Mouse (Mus musculus): ENCODE data around the gene Ccnjl. TPM values are rescaled to one million over a fixed set of nuclear protein-coding genes. Genes with fewer than 3 reads are reported as not detected.

The Ccnjl gene
- polyA plus RNA-seq, 1 experiment from 2014 or later = 32.9 TPM

DNA sequence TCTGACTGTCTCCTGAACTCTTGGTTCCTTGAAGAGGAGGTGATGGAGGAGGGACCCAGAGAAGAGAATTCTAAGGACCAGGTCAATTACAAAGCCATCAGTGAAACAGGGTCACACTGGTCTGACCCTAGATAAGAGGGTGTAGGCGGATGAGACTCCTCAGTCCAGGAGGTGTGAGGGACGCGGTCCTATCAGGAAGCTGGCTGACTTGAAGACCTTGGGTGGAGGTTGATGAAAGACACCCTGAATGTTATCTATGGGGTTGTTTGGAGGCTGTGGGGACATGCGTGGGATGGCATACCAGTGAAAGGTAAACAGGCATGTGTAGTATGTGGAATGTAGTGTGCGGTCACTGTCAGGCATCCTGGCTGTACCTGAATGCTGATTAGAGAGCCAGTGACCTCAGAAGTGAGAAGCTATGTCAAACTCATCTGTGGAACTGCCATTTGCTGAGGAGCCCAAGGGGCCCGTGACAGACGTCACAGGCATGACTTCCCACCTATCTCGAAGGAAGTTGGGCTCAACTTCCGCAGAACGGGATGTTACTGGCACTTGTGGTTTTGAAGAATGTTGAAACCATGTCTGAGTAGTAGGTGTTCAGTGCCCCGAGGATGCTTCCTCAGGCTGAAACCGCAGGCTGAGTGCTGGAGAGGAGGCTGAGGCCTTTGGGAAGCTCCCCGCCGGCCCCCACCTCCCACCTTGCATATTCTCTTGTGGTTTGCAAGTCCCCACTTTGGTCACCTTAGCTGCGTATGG lies 15.3 kb downstream of the Ccnjl start:
- no peak for TF ChIP-seq CTCF (IDR thresholded peaks at IDR 0.05; ENCODE audit: low read depth)
- Histone ChIP-seq H3K27ac (ENCODE audit: low read depth) (no peak overlapping the region), H3K36me3 (ENCODE audit: insufficient read depth) (0 out of 2 replicates have a peak, but pooled peaks cover 12% of the 10 kb centered on the region), H3K4me1 (ENCODE audit: insufficient read depth) (peaks cover 14% of the 10 kb centered on the region), H3K4me2 (no peak overlapping the region), H3K9ac (no peak overlapping the region), H3K9me3 (ENCODE audit: low read depth, low read length) (no peaks in the 10 kb centered on the region), H3K27me3 (ENCODE audit: insufficient read depth, low read length) (no peaks in the 10 kb centered on the region), H3K4me3 (ENCODE audit: low read depth, low read length) (no peak overlapping the region)
- no peak for ATAC-seq (ENCODE audit: insufficient read depth)
- WGBS = 60% methylated on average over 15 of the region's 15 CpGs
- DNase-seq = no peak

DNA sequence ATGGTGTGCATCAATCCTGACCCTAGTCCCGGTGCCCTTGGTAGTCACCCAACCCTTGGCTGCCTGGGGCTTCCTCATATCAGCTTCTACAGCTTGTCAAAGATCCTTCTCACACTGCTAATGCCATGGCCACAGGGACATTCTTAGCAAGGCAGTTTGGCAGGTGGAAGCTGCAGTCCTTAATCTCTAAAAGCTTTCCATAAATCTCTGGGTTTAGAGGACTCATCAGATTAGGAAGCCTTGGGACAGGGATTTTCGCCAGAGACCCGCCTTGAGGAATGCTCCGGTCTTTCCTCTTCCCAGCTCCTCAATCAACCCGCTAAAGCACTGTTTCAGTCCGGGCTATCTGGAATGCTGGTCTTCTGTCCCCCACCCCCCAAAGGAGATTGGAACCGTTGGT lies 16.2 kb downstream of the Ccnjl start:
- no peak overlapping the region for H3K9ac ChIP-seq
- H3K4me1 ChIP-seq (ENCODE audit: insufficient read depth) = peaks cover 24% of the 10 kb centered on the region
- no peak for DNase-seq
- no peak for TF ChIP-seq CTCF (IDR thresholded peaks at IDR 0.05; ENCODE audit: low read depth)
- no peaks in the 10 kb centered on the region for H3K9me3 ChIP-seq (ENCODE audit: low read depth, low read length)
- ATAC-seq (ENCODE audit: insufficient read depth) = no peak
- H3K27me3 ChIP-seq (ENCODE audit: insufficient read depth, low read length) = no peaks in the 10 kb centered on the region
- no peak overlapping the region for H3K27ac ChIP-seq (ENCODE audit: low read depth)
- 66% methylated on average over 7 of the region's 7 CpGs for WGBS
- H3K36me3 ChIP-seq (ENCODE audit: insufficient read depth) = 0 out of 2 replicates have a peak, but pooled peaks cover 9% of the 10 kb centered on the region
- no peak overlapping the region for H3K4me3 ChIP-seq (ENCODE audit: low read depth, low read length)
- no peak overlapping the region for H3K4me2 ChIP-seq

GRCm38 (mm10) chr11:43545873-43546475 lies 17.4 kb downstream of the Ccnjl start:
- Histone ChIP-seq H3K27me3 (ENCODE audit: insufficient read depth, low read length) (no peaks in the 10 kb centered on the region), H3K27ac (ENCODE audit: low read depth) (peak overlapping the region; percentile 5; the same call in 1 of the 2 replicates), H3K36me3 (ENCODE audit: insufficient read depth) (0 out of 2 replicates have a peak, but pooled peaks cover 9% of the 10 kb centered on the region), H3K4me3 (ENCODE audit: low read depth, low read length) (no peak overlapping the region), H3K4me2 (no peak overlapping the region), H3K9ac (no peak overlapping the region), H3K9me3 (ENCODE audit: low read depth, low read length) (no peaks in the 10 kb centered on the region), H3K4me1 (ENCODE audit: insufficient read depth) (peaks cover 31% of the 10 kb centered on the region)
- DNase-seq (no peak), ATAC-seq (ENCODE audit: insufficient read depth) (no peak)
- WGBS = 48% methylated on average over 16 of the region's 16 CpGs
- TF ChIP-seq CTCF (IDR thresholded peaks at IDR 0.05; ENCODE audit: low read depth) = no peak

DNA sequence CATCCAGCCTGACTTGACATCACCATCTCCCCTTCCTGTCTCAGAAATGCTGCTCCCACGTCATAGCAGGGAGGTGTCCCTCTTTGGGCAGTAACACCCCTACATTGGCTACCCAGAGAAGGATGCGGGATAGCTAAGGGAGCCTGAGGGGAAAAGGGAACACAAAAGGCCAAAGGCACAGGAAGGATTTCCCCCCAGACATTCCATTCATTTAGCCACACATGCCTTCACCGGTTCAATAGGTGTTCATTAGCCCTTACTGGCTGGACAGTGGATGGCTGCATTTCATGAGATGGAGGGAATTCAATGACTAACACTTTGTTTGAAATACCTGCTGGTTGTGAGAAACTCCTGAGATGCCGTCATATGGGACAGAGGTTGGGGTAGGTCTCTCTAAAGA lies 18.1 kb downstream of the Ccnjl start:
- no peak overlapping the region for H3K9ac ChIP-seq
- 54% methylated on average over 4 of the region's 4 CpGs for WGBS
- H3K27me3 ChIP-seq (ENCODE audit: insufficient read depth, low read length) = no peaks in the 10 kb centered on the region
- no peak overlapping the region for H3K4me2 ChIP-seq
- no peak for DNase-seq
- 0 out of 2 replicates have a peak, but pooled peaks cover 9% of the 10 kb centered on the region for H3K36me3 ChIP-seq (ENCODE audit: insufficient read depth)
- peak overlapping the region; percentile 5; the same call in 1 of the 2 replicates for H3K27ac ChIP-seq (ENCODE audit: low read depth)
- H3K4me1 ChIP-seq (ENCODE audit: insufficient read depth) = peaks cover 31% of the 10 kb centered on the region
- no peak overlapping the region for H3K4me3 ChIP-seq (ENCODE audit: low read depth, low read length)
- no peaks in the 10 kb centered on the region for H3K9me3 ChIP-seq (ENCODE audit: low read depth, low read length)
- no peak for ATAC-seq (ENCODE audit: insufficient read depth)
- no peak for TF ChIP-seq CTCF (IDR thresholded peaks at IDR 0.05; ENCODE audit: low read depth)

- Histone ChIP-seq H3K27ac (ENCODE audit: low read depth) (peak overlapping the region; percentile 92), H3K36me3 (ENCODE audit: insufficient read depth) (0 out of 2 replicates have a peak, but pooled peaks cover 8% of the 10 kb centered on the region), H3K4me2 (peak overlapping the region; percentile 19), H3K9me3 (ENCODE audit: low read depth, low read length) (no peaks in the 10 kb centered on the region), H3K9ac (peak overlapping the region; percentile 24; the same call in 1 of the 2 replicates), H3K4me1 (ENCODE audit: insufficient read depth) (peaks cover 31% of the 10 kb centered on the region), H3K4me3 (ENCODE audit: low read depth, low read length) (no peak overlapping the region), H3K27me3 (ENCODE audit: insufficient read depth, low read length) (no peaks in the 10 kb centered on the region)
- WGBS = 17% methylated on average over 7 of the region's 7 CpGs
- DNase-seq = peak; percentile 86
- TF ChIP-seq CTCF (IDR thresholded peaks at IDR 0.05; ENCODE audit: low read depth) = no peak
- ATAC-seq (ENCODE audit: insufficient read depth) = peak; percentile 76
Measured at GRCm38 (mm10) chr11:43548148-43548547, 19.6 kb downstream of the Ccnjl start.

- 18% methylated on average over 12 of the region's 12 CpGs for WGBS
- peak overlapping the region; percentile 19 for H3K4me2 ChIP-seq
- H3K27me3 ChIP-seq (ENCODE audit: insufficient read depth, low read length) = no peaks in the 10 kb centered on the region
- DNase-seq = peak; percentile 65
- ATAC-seq (ENCODE audit: insufficient read depth) = peak; percentile 68
- no peak for TF ChIP-seq CTCF (IDR thresholded peaks at IDR 0.05; ENCODE audit: low read depth)
- 0 out of 2 replicates have a peak, but pooled peaks cover 5% of the 10 kb centered on the region for H3K36me3 ChIP-seq (ENCODE audit: insufficient read depth)
- H3K4me1 ChIP-seq (ENCODE audit: insufficient read depth) = peaks cover 31% of the 10 kb centered on the region
- H3K9ac ChIP-seq = peak overlapping the region; percentile 24; the same call in 1 of the 2 replicates
- no peaks in the 10 kb centered on the region for H3K9me3 ChIP-seq (ENCODE audit: low read depth, low read length)
- H3K4me3 ChIP-seq (ENCODE audit: low read depth, low read length) = no peak overlapping the region
- peak overlapping the region; percentile 92 for H3K27ac ChIP-seq (ENCODE audit: low read depth)
Measured at GRCm38 (mm10) chr11:43548657-43549435, 20.3 kb downstream of the Ccnjl start.

Data from lung, embryonic 14.5 days (tissue).